Mouse (Mus musculus): Measurements from ENCODE around the gene Slc8a2. TPM values are rescaled to one million over a fixed set of nuclear protein-coding genes. Genes with fewer than 3 reads are reported as not detected.

Slc8a2 gene
- polyA plus RNA-seq, 1 experiment from 2014 or later = 0.35 TPM

DNA sequence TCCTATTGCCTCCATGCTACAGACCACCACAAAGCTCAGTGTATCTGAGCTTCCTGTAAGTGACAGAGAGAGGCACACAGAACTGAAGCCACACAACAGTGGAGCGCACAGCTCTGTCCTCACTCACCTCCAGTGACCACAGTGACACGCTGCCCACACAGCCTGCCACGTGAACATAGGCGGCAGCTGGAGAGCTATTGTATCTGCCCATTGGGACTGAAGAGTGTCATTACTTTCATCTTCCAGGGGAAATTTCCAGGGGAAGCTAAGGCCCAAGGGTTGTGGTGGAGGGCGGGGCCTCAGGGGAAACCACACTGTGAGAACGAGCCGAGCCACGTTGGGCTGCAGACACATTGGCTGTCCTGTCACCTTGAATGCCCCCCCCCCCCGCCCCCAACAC lies 75.2 kb downstream of the Slc8a2 start:
- no peak for ATAC-seq (ENCODE audit: insufficient number of reproducible peaks, insufficient read depth, low FRiP score, low read depth)
- Histone ChIP-seq H3K9ac (replicated peaks; ENCODE audit: low read depth, low read length) (no peak overlapping the region), H3K27ac (ENCODE audit: low read length) (no peak overlapping the region), H3K4me3 (ENCODE audit: low read depth, low read length) (no peak overlapping the region), H3K27me3 (ENCODE audit: control insufficient read depth, insufficient read depth, low read length) (no peaks in the 10 kb centered on the region), H3K9me3 (ENCODE audit: control insufficient read depth, low read depth, low read length) (no peaks in the 10 kb centered on the region), H3K4me2 (replicated peaks; ENCODE audit: low read depth, low read length) (no peak overlapping the region), H3K4me1 (ENCODE audit: control insufficient read depth, insufficient read depth, low read length) (0 out of 2 replicates have a peak, but pooled peaks cover 7% of the 10 kb centered on the region), H3K36me3 (ENCODE audit: control insufficient read depth, insufficient read depth, low read length) (peaks cover 18% of the 10 kb centered on the region)
- WGBS = 76% methylated on average over 8 of the region's 9 CpGs

DNA sequence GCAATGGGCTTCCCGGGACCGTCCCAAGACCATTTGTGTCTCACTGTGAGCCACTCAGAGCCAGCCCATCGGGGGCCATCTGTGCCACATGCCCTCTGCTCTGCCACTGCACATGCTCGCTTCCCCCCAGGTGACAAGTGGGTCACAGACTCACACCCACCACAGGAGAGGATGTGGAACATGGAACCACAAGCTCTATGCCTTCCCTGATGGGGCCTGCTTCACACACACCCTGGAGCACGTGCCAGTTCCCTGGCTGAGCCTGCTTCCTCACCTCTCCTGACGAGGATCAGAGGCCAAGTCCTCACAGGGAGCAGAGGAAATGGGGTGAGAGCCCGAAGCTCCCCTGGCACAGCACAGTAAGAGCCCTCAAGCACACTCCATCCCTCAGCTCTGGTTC lies 77.5 kb downstream of the Slc8a2 start:
- Histone ChIP-seq H3K9me3 (ENCODE audit: control insufficient read depth, low read depth, low read length) (no peaks in the 10 kb centered on the region), H3K4me2 (replicated peaks; ENCODE audit: low read depth, low read length) (no peak overlapping the region), H3K4me3 (ENCODE audit: low read depth, low read length) (no peak overlapping the region), H3K36me3 (ENCODE audit: control insufficient read depth, insufficient read depth, low read length) (peaks cover 27% of the 10 kb centered on the region), H3K9ac (replicated peaks; ENCODE audit: low read depth, low read length) (no peak overlapping the region), H3K4me1 (ENCODE audit: control insufficient read depth, insufficient read depth, low read length) (0 out of 2 replicates have a peak, but pooled peaks cover 7% of the 10 kb centered on the region), H3K27ac (ENCODE audit: low read length) (no peak overlapping the region), H3K27me3 (ENCODE audit: control insufficient read depth, insufficient read depth, low read length) (no peaks in the 10 kb centered on the region)
- WGBS = 88% methylated on average over 7 of the region's 7 CpGs
- no peak for ATAC-seq (ENCODE audit: insufficient number of reproducible peaks, insufficient read depth, low FRiP score, low read depth)

DNA sequence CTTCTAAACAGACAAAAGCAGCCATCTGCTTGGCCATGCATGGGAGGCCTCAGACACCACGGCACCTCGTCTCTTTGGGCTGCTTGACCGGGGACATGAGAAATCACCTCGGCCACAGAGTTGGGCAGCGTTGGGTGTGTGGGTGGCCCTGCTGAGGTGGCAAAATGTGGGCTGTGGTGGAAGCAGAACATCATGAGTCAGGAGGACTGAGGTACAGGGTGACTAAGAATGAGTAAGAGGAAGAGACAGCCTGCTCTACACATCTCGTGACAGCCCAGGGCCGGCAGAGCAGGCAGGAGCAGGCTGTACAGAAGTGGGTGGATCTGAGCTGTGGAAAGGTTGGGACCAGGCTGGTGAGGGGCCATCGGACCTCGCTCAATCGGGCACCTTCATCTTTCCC lies 77.9 kb downstream of the Slc8a2 start:
- ATAC-seq (ENCODE audit: insufficient number of reproducible peaks, insufficient read depth, low FRiP score, low read depth) = no peak
- H3K27ac ChIP-seq (ENCODE audit: low read length) = no peak overlapping the region
- no peak overlapping the region for H3K4me2 ChIP-seq (replicated peaks; ENCODE audit: low read depth, low read length)
- H3K9me3 ChIP-seq (ENCODE audit: control insufficient read depth, low read depth, low read length) = no peaks in the 10 kb centered on the region
- 0 out of 2 replicates have a peak, but pooled peaks cover 7% of the 10 kb centered on the region for H3K4me1 ChIP-seq (ENCODE audit: control insufficient read depth, insufficient read depth, low read length)
- H3K4me3 ChIP-seq (ENCODE audit: low read depth, low read length) = no peak overlapping the region
- peaks cover 25% of the 10 kb centered on the region for H3K36me3 ChIP-seq (ENCODE audit: control insufficient read depth, insufficient read depth, low read length)
- WGBS = 84% methylated on average over 10 of the region's 10 CpGs
- no peak overlapping the region for H3K9ac ChIP-seq (replicated peaks; ENCODE audit: low read depth, low read length)
- H3K27me3 ChIP-seq (ENCODE audit: control insufficient read depth, insufficient read depth, low read length) = no peaks in the 10 kb centered on the region

DNA sequence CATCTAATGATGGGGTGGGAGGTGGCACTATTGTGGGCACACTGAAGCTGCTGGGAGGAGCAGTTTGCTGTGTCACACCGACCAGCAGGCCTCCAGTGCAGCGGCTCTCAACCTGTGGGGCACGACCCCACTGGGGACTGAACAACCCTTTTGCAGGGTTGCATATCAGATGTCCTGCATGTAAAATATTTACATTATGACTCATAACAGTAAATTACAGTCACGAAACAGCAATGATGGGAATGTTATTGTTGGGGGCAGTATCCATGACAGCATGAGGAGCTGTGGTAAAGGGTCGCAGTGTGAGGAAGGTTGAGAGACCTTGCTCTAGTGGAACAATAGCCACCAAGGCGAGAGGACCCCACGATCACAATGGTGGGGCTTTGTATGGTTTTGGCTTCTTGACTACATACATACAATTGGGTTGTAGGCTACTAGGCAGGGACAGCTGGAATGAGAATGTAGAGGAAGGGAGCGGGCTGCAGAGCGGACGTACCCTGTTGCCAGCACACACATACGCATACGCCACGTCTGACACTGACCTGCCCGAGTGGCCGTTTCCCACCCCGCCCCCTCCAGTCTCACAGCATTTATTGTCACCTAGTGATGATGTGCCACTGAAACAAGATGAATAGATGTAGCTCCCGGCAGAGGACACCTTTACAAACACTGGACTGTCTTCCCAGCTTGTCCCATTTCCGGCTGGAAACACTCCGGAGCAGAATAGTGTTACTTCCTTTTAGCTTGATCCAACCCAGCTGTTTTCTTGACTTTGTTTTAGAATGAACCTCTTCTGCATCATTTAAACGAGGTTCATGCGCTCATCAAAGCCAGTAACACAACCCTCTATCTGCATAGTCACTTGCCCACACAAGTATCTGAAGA lies 79.4 kb downstream of the Slc8a2 start:
- Histone ChIP-seq H3K27me3 (ENCODE audit: control insufficient read depth, insufficient read depth, low read length) (no peaks in the 10 kb centered on the region), H3K9ac (replicated peaks; ENCODE audit: low read depth, low read length) (no peak overlapping the region), H3K36me3 (ENCODE audit: control insufficient read depth, insufficient read depth, low read length) (peaks cover 36% of the 10 kb centered on the region), H3K4me3 (ENCODE audit: low read depth, low read length) (no peak overlapping the region), H3K4me2 (replicated peaks; ENCODE audit: low read depth, low read length) (no peak overlapping the region), H3K9me3 (ENCODE audit: control insufficient read depth, low read depth, low read length) (no peaks in the 10 kb centered on the region), H3K4me1 (ENCODE audit: control insufficient read depth, insufficient read depth, low read length) (0 out of 2 replicates have a peak, but pooled peaks cover 7% of the 10 kb centered on the region), H3K27ac (ENCODE audit: low read length) (peak overlapping the region; percentile 58)
- 64% methylated on average over 21 of the region's 21 CpGs for WGBS
- no peak for ATAC-seq (ENCODE audit: insufficient number of reproducible peaks, insufficient read depth, low FRiP score, low read depth)

Other genes with a start within 250 kb of the Slc8a2 start
- not detected in 2 replicates for gene Crx, start 249.9 kb upstream of the Slc8a2 start, polyA plus RNA-seq (2014; fragmentation: Nextera tagmentation; extraction: Ambion mirVana)
- not detected in 2 replicates for gene Crxos, start 247.2 kb upstream of the Slc8a2 start, polyA plus RNA-seq (2014; fragmentation: Nextera tagmentation; extraction: Ambion mirVana)
- 958 and 987 TPM in 2 replicates for gene Selenow, start 207.4 kb upstream of the Slc8a2 start, polyA plus RNA-seq (2014; fragmentation: Nextera tagmentation; extraction: Ambion mirVana)
- gene Nop53, start 183.8 kb upstream of the Slc8a2 start, polyA plus RNA-seq (2014; fragmentation: Nextera tagmentation; extraction: Ambion mirVana) = 187 and 201 TPM in 2 replicates
- 36.1 and 49.9 TPM in 2 replicates for gene Ehd2, start 162.3 kb upstream of the Slc8a2 start, polyA plus RNA-seq (2014; fragmentation: Nextera tagmentation; extraction: Ambion mirVana)
- 7.7 and 8.3 TPM in 2 replicates for gene Bicra, start 81.9 kb upstream of the Slc8a2 start, polyA plus RNA-seq (2014; fragmentation: Nextera tagmentation; extraction: Ambion mirVana)
- 0.12 TPM in 1 of 2 replicates, not detected in the other for gene Zfp541, start 68.0 kb upstream of the Slc8a2 start, polyA plus RNA-seq (2014; fragmentation: Nextera tagmentation; extraction: Ambion mirVana)
- gene Napa, start 31.4 kb upstream of the Slc8a2 start, polyA plus RNA-seq (2014; fragmentation: Nextera tagmentation; extraction: Ambion mirVana) = 188 and 213 TPM in 2 replicates
- 30.3 and 31.2 TPM in 2 replicates for gene Kptn, start 9.9 kb upstream of the Slc8a2 start, polyA plus RNA-seq (2014; fragmentation: Nextera tagmentation; extraction: Ambion mirVana)
- 32.2 and 44.4 TPM in 2 replicates for gene Meis3, start 45.3 kb downstream of the Slc8a2 start, polyA plus RNA-seq (2014; fragmentation: Nextera tagmentation; extraction: Ambion mirVana)
- gene Dhx34, start 92.2 kb downstream of the Slc8a2 start, polyA plus RNA-seq (2014; fragmentation: Nextera tagmentation; extraction: Ambion mirVana) = 8.4 and 9.9 TPM in 2 replicates
- 0.14 and 0.27 TPM in 2 replicates for gene C5ar2, start 114.3 kb downstream of the Slc8a2 start, polyA plus RNA-seq (2014; fragmentation: Nextera tagmentation; extraction: Ambion mirVana)
- gene C5ar1, start 129.7 kb downstream of the Slc8a2 start, polyA plus RNA-seq (2014; fragmentation: Nextera tagmentation; extraction: Ambion mirVana) = 2.4 and 3.2 TPM in 2 replicates
- gene Inafm1, start 143.8 kb downstream of the Slc8a2 start, polyA plus RNA-seq (2014; fragmentation: Nextera tagmentation; extraction: Ambion mirVana) = 19.0 and 19.5 TPM in 2 replicates
- gene Ccdc9, start 157.0 kb downstream of the Slc8a2 start, polyA plus RNA-seq (2014; fragmentation: Nextera tagmentation; extraction: Ambion mirVana) = 20.5 and 23.4 TPM in 2 replicates
- gene Bbc3, start 178.6 kb downstream of the Slc8a2 start, polyA plus RNA-seq (2014; fragmentation: Nextera tagmentation; extraction: Ambion mirVana) = 5.2 and 5.3 TPM in 2 replicates